Mouse (Mus musculus) retina, postnatal 7 days (tissue): ENCODE data around the gene Ccnh.
"Not testable (repeated sequence)": the region's sequence is repeated elsewhere in the genome, so short reads cannot be mapped to it uniquely, and the experiment has no call there.

ENCODE experiments used
- DNase-seq: peaks from one replicate; pipeline ENCODE4 v3.0.0-alpha.2; 2012; ENCODE audit warnings: low read depth, low spot score

Ccnh gene

DNA sequence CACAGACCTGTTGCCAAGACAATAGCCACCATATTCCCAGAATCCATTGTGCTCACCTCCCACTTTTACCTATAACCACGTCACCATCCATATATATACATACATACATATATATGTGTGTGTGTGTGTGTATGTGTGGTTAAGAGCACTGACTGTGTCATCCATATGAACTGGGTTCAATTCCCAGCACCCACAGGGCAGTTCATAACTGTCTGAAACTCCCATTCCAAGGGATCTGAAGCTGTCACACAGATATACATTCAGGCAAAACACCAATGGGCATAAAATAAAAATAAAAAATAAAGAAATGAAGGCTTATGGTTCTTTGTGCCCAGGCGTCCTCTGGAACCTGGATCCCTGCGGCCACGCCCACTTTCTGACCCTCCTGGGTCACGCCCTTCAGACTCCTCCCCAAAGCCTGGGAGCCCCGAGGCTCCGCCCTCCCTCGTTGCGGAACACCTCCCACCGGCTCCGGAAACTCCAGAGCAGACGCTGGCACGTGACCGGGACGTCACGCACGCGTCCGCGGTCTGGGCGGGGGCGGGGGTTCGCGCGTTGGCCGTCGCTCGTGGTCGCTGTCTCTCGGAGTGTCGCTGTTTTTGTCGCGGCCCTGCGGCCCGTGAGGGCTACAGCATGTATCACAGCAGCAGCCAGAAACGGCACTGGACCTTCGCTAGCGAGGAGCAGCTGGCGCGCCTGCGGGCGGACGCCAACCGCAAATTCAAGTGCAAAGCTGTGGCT lies at the start of gene Ccnh:
TSS of gene Ccnh (plus strand) at position 506 of the 741 bp plus-strand sequence.
- DNase-seq: peak; percentile 83

- not testable (repeated sequence) for DNase-seq
Measured at GRCm38 (mm10) chr13:85143361-85143760, 45.8 kb upstream of the Ccnh start.

DNA sequence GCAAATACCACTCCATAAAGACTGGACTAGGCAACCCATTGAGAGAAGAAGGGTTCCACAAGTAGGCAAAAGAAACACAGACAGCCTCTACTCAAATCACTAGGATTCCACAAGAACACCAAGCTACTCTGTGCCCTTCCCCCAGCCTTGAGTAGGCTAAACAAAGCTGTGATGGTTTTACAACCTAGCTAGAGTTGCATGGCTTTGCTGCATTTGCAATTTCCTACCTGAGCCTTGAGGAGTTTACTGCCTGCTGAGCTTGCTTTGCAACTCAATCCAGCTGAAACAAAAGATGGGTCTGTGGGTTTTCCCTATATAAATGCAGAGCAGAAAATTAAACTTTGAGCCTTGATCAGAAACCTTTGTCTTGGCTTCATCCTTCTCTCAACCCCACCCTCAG lies 42.7 kb upstream of the Ccnh start:
- no peak for DNase-seq

DNA sequence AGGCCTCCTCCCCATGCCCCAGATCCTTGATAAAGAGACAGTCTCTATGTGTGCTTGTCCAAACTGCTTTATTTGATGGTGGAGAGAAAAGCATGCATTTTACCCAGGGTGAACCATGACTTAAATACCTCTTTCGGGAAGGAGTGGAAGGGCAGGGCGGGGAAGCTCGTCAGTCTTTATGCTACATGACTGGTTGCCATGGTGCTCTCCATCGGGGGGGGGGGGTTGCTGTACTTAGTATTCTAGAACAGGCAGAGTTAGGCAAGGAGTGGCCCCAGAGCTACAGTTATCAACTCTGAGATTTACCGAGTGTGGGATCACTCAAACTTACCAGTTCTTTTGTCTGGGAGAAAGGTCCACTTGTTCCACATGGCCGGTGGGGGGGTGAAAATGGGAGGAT lies 34.5 kb upstream of the Ccnh start:
- no peak for DNase-seq

DNA sequence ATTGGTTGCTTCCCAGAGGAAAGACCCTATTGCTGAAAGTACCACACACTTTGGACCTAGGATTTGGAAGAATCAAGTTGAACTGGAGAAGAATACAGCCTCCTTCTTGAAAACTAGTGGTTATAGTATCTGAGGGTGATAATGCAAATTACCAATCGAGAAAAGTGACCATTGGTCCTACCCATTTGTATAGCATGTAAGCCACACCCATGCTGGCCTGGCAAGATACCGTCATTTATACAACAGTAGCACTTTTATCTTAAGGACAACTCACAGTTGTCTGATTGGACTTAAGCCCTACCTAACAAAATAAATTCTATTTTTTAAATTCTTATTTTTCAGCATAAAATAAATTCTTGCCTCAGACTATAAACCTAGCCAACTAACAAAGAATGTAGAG lies 29.2 kb upstream of the Ccnh start:
- DNase-seq: no peak

DNA sequence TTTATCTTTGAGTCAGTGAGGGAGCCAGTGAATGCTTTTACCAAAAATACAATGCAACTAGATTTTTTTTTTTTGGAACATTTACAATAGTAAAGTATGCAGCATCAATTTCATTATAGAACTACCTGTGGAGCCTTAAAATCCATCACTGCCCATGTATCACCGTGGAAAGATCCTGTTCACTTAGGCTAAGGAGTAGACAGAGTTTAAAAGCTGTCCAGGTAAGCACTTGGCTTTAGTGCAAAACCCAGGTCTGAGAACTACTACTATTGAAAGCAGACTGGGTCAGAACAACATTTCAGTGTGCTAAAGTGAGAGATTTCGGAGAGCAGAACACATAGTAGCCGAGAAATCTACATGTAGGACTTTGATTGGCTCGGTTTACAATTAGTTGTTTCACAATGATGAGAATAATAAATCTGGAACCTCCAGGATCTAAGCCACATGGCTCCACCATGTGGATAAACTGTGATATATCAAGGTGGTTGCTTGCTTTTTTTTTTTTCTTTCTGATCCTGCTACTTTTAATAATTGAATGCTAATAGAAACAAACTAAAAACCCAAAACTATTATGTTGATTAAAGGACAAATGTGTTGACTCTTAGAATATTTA lies 24.6 kb upstream of the Ccnh start:
- no peak for DNase-seq

- peak; percentile 11 for DNase-seq
Measured at GRCm38 (mm10) chr13:85189644-85190121, 475 bp downstream of the Ccnh start.

DNA sequence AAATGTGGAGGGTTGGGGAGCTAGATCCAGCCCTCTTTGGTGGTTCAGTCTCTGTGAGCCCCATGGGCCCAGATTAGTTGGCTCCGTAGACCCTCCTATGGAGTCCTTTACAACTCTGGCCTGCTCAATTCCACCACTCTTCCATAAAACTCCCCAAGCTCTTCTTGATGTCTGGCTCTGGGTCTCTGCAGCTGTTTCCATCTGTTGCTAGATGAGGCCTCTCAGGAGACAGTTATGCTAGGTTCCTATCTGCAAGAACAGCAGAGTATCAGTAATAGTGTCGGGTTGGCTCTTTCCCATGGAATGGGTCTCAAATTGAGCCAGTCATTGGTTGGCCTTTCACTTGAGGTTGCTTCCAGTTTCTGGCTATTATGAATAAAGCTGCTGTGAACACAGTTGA lies 2.0 kb downstream of the Ccnh start:
- DNase-seq: no peak

GRCm38 (mm10) chr13:85207493-85207892 lies 18.3 kb downstream of the Ccnh start:
- DNase-seq: no peak

- DNase-seq: no peak
Measured at GRCm38 (mm10) chr13:85208656-85209055, 19.4 kb downstream of the Ccnh start.

DNA sequence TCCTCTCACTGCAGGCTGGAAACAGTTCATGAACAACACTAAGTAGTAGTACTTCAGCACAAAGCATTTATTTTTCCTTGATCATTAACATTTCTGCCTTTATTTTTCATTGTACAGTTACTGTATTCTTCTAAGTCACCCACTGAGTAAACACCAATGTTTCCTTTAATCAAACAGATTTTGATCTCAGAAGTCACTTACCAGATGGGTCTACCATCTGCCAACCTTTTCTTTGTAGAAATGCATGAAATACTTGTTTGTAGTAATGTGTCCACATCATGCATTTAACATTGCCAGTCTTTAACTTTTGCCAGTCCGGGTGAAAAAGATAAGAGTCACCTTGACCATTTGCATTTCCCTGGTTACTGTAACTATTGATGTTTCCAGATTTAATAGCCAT lies 21.1 kb downstream of the Ccnh start:
- no peak for DNase-seq

- no peak for DNase-seq
Measured at GRCm38 (mm10) chr13:85218656-85219055, 29.4 kb downstream of the Ccnh start.

DNA sequence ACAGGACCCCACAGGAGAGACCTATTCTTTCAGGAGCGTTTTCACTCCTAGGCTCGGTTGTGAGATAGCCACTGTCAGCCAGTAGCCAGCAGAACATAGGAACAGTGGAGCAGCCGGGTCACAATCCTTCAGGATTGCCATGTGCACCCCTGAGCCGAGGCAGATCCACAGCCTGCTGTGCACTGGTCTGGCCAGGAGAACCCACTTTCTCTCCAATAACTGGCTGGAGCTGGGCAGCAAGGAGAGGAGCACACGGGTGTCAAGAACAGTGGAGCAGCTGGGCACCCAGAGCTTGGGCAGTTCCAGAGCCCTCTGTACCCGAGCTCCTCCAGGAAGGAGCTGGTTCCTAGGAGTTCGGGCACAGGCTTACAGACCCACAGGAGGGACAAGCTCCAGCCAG lies 49.6 kb downstream of the Ccnh start:
- DNase-seq: no peak
